Mouse (Mus musculus) heart, embryonic 15.5 days (tissue): ENCODE measurements around the gene Atp6v1e2. TPM values are rescaled to one million over a fixed set of nuclear protein-coding genes. Genes with fewer than 3 reads are reported as not detected.

Experiments used
- ATAC-seq: fragments of 200-750 bp; cut with Nextera tagmentation; replicated peaks from 2 replicates; pipeline ENCODE4 v1.8.0; 2017; ENCODE audit warnings: low read depth, moderate TSS enrichment; ENCODE audit not compliant: insufficient number of reproducible peaks, insufficient read depth, low FRiP score
- H3K27ac ChIP-seq: fragments of 300-500 bp; sonication (generic); 2 replicates; pipeline ENCODE4 v1.5.1; 2015; ENCODE audit warnings: mild to moderate bottlenecking, inconsistent platforms
- H3K27me3 ChIP-seq: fragments of 300-500 bp; sonication (generic); 2 replicates; pipeline ENCODE4 v1.6.1; 2015; ENCODE audit warnings: inconsistent platforms
- H3K36me3 ChIP-seq: fragments of 300-500 bp; sonication (generic); 2 replicates; pipeline ENCODE4 v1.6.1; 2015; ENCODE audit warnings: mild to moderate bottlenecking, inconsistent platforms
- H3K4me1 ChIP-seq: fragments of 300-500 bp; sonication (generic); replicated peaks from 2 replicates; pipeline ENCODE4 v1.6.1; 2015; ENCODE audit warnings: inconsistent platforms
- H3K4me2 ChIP-seq: fragments of 300-500 bp; sonication (generic); 2 replicates; pipeline ENCODE4 v1.6.1; 2015; ENCODE audit warnings: inconsistent platforms, mild to moderate bottlenecking, moderate library complexity
- H3K4me3 ChIP-seq: fragments of 300-500 bp; sonication (generic); 2 replicates; pipeline ENCODE4 v1.5.1; 2015; ENCODE audit warnings: mild to moderate bottlenecking, inconsistent platforms
- H3K9ac ChIP-seq: fragments of 300-500 bp; sonication (generic); 2 replicates; pipeline ENCODE4 v1.6.1; 2015; ENCODE audit warnings: mild to moderate bottlenecking, inconsistent platforms
- H3K9me3 ChIP-seq: fragments of 300-500 bp; sonication (generic); replicated peaks from 2 replicates; pipeline ENCODE4 v1.6.1; 2016; ENCODE audit warnings: inconsistent platforms
- whole genome bisulfite sequencing: fragments of 180-500 bp; shearing (Covaris S2); methylation state at CpG from one replicate; pipeline ENCODE4 v1.1.7; 2015; ENCODE audit warnings: mixed read lengths; 5-methylcytosine and 5-hydroxymethylcytosine counted together
- polyA plus RNA-seq: library from polyadenylated mRNA; unstranded; fragments of >200 nt; fragmentation: Nextera tagmentation; extraction: Ambion mirVana; gene quantifications from 2 replicates; pipeline ENCODE4 v1.2.1, GENCODE M21; 2015

Gene Atp6v1e2
- polyA plus RNA-seq, 1 experiment from 2014 or later = 0.13 TPM

- no peak overlapping the region for H3K9ac ChIP-seq
- H3K4me1 ChIP-seq = peaks cover 27% of the 10 kb centered on the region
- WGBS = 89% methylated on average over 14 of the region's 14 CpGs
- no peaks in the 10 kb centered on the region for H3K36me3 ChIP-seq
- ATAC-seq = no peak
- no peaks in the 10 kb centered on the region for H3K9me3 ChIP-seq
- no peak overlapping the region for H3K27ac ChIP-seq
- no peak overlapping the region for H3K4me3 ChIP-seq
- no peak overlapping the region for H3K4me2 ChIP-seq
- 0 out of 2 replicates have a peak, but pooled peaks cover 3% of the 10 kb centered on the region for H3K27me3 ChIP-seq
These were observed 45.2 kb downstream of the Atp6v1e2 start for GRCm38 (mm10) chr17:86902399-86903067.

DNA sequence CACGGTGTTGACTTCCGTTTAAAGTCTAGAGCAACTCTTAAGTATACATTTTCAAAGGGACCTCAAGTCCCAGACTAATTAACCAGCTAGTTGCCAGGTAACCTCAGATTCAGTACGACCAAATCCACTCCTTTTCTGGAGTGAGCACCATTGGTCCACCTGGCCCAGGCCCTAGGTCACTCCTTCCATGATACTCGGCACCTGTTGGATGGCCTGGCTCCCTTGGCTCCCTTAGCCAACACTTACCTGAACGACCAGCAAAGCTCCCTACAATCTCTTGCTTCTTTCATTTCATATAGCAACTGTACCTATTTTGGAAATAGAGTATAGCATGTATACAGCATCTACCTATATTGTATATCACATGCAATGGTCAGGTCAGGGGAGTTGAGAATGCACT, 47.1 kb downstream of the Atp6v1e2 start:
- no peak overlapping the region for H3K4me2 ChIP-seq
- H3K9me3 ChIP-seq = no peaks in the 10 kb centered on the region
- no peaks in the 10 kb centered on the region for H3K27me3 ChIP-seq
- WGBS = 80% methylated on average over 5 of the region's 5 CpGs
- H3K27ac ChIP-seq = no peak overlapping the region
- H3K36me3 ChIP-seq = no peaks in the 10 kb centered on the region
- ATAC-seq = no peak
- H3K4me1 ChIP-seq = peaks cover 22% of the 10 kb centered on the region
- H3K9ac ChIP-seq = no peak overlapping the region
- H3K4me3 ChIP-seq = no peak overlapping the region

- H3K4me1 ChIP-seq = peaks cover 15% of the 10 kb centered on the region
- H3K27me3 ChIP-seq = no peaks in the 10 kb centered on the region
- H3K4me3 ChIP-seq = no peak overlapping the region
- no peak overlapping the region for H3K9ac ChIP-seq
- no peaks in the 10 kb centered on the region for H3K36me3 ChIP-seq
- no peaks in the 10 kb centered on the region for H3K9me3 ChIP-seq
- H3K27ac ChIP-seq = no peak overlapping the region
- no peak for ATAC-seq
- WGBS = 73% methylated on average over 5 of the region's 5 CpGs
- no peak overlapping the region for H3K4me2 ChIP-seq
These were observed 47.9 kb downstream of the Atp6v1e2 start for GRCm38 (mm10) chr17:86899821-86900220.

- Histone ChIP-seq H3K9me3 (no peaks in the 10 kb centered on the region), H3K36me3 (no peaks in the 10 kb centered on the region), H3K4me2 (no peak overlapping the region), H3K4me1 (no peaks in the 10 kb centered on the region), H3K4me3 (no peak overlapping the region), H3K27ac (no peak overlapping the region), H3K27me3 (no peaks in the 10 kb centered on the region), H3K9ac (no peak overlapping the region)
- WGBS = 87% methylated on average over 6 of the region's 6 CpGs
- ATAC-seq = no peak
These were observed 50.1 kb downstream of the Atp6v1e2 start for GRCm38 (mm10) chr17:86897486-86898165.

GRCm38 (mm10) chr17:86895191-86895590, 52.5 kb downstream of the Atp6v1e2 start:
- Histone ChIP-seq H3K4me2 (no peak overlapping the region), H3K27ac (no peak overlapping the region), H3K36me3 (no peaks in the 10 kb centered on the region), H3K9ac (no peak overlapping the region), H3K9me3 (no peaks in the 10 kb centered on the region), H3K27me3 (no peaks in the 10 kb centered on the region), H3K4me3 (no peak overlapping the region), H3K4me1 (no peaks in the 10 kb centered on the region)
- 68% methylated on average over 4 of the region's 4 CpGs for WGBS
- ATAC-seq = no peak

Other genes starting within 250 kb of the Atp6v1e2 start
- gene Epas1, start 194.2 kb downstream of the Atp6v1e2 start, polyA plus RNA-seq = 7.1 and 8.0 TPM in 2 replicates
- gene Tmem247, start 30.5 kb downstream of the Atp6v1e2 start, polyA plus RNA-seq = not detected in 2 replicates
- 19.8 and 20.9 TPM in 2 replicates for gene Rhoq, start 15.2 kb upstream of the Atp6v1e2 start, polyA plus RNA-seq
- 15.1 and 15.4 TPM in 2 replicates for gene Pigf, start 77.5 kb upstream of the Atp6v1e2 start, polyA plus RNA-seq
- 101 and 109 TPM in 2 replicates for gene Cript, start 77.7 kb upstream of the Atp6v1e2 start, polyA plus RNA-seq
- gene Socs5, start 159.8 kb upstream of the Atp6v1e2 start, polyA plus RNA-seq = 10.5 and 12.2 TPM in 2 replicates